Mouse (Mus musculus): Measurements from ENCODE around the gene Inf2. TPM values are rescaled to one million over a fixed set of nuclear protein-coding genes. Genes with fewer than 3 reads are reported as not detected.

The Inf2 gene
- total RNA-seq, 1 experiment from 2014 or later, result 7.0 TPM

- no peak for ATAC-seq (replicated peaks; ENCODE audit: low read depth, poor library complexity, severe bottlenecking)
Observed at GRCm38 (mm10) chr12:112648081-112648480, 59.5 kb downstream of the Inf2 start.

DNA sequence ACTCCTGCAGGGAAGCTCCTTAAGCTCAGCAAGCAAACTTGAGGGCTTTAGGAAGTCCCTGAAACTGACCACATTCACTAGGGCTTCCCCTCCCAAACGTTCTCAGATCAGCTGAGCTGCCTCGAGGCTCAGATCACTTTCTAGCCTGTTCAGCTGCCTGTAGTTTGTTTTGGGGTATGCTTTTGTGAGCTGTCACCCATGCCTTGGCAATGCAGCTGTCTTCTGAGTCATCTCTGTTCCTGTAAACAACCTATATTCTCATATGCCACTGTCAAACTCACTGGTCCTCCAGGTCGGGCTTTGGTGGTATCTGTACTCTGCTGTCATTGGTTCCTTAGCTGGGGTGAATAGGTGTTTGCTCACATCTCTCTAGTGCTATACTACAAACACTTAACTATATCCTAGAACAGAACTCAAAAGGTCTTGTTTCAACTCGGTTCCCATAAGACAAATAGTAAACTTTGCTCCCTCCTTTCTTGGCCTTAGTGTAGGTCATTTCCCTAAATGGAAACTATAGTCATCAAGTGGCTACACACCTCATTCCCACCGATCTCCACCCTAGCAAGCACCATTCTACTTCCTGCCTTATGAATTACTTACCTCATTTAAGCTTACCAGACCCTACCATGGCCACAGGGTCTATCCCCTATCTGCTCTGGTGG is 63.3 kb downstream of the Inf2 start:
- ATAC-seq (replicated peaks; ENCODE audit: low read depth, poor library complexity, severe bottlenecking), result no peak

- ATAC-seq (replicated peaks; ENCODE audit: low read depth, poor library complexity, severe bottlenecking), result peak; percentile 87
Observed at GRCm38 (mm10) chr12:112653157-112653824, 64.7 kb downstream of the Inf2 start.

DNA sequence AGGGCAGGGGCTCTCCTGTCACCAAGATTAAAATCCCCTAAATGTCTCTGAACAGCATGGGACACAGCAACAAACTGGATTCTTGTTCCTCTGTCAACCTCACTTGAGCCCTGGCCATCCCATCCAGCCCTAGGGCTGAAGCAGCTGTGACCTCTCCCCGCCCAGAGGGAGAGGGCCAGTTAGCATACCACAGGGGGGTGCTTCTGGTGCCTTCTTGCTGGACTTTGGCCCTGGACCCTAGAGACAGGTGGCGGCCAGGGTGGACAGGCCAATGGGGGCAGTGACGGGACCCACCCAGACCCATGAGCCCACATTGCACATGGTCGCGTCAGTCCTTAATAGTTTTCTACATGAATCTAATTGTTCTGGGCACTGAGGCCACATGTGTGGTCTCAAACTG is 65.5 kb downstream of the Inf2 start:
- no peak for ATAC-seq (replicated peaks; ENCODE audit: low read depth, poor library complexity, severe bottlenecking)

GRCm38 (mm10) chr12:112658619-112659018 is 70.0 kb downstream of the Inf2 start:
- ATAC-seq (replicated peaks; ENCODE audit: low read depth, poor library complexity, severe bottlenecking), result no peak

- ATAC-seq (replicated peaks; ENCODE audit: low read depth, poor library complexity, severe bottlenecking), result peak; percentile 28; the same call in 1 of the 2 replicates
Observed at GRCm38 (mm10) chr12:112659109-112659508, 70.5 kb downstream of the Inf2 start.

DNA sequence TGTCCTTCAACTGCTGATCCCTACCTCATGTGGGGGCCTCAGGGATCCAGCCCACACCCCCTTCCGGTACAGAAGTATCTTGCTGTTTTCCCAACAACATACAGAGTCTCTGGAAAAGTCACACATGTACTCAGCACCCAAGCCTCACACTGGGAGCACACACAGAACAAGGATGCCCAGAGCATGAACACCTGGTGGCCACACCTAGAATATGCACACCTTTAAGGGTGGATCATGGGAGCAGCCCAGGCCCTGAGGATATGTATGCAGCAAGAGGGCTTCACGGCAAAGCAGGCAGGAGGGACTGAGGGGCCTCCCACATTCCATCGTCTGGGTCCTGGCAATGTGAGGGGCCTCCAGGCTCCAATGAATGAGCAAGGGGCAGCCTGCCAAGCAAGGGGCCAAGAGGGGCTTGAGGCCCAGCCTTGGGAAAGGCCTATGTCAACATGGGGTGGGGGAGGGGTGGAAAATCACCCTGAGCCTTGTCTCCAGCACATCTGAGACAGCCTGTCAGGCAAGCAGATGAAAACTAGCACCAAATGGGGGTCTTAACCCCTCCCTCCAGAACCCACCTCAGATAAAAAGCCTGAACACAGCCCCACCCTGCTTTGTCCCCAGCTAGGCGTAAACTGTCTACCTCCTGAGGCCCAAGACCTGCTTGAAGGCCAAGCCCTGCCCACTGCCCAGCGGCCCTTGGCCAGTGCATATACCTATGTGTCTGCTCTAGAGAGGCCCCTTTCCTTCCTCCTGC is 72.2 kb downstream of the Inf2 start:
- ATAC-seq (replicated peaks; ENCODE audit: low read depth, poor library complexity, severe bottlenecking), result no peak

GRCm38 (mm10) chr12:112661327-112661605 is 72.7 kb downstream of the Inf2 start:
- no peak for ATAC-seq (replicated peaks; ENCODE audit: low read depth, poor library complexity, severe bottlenecking)

DNA sequence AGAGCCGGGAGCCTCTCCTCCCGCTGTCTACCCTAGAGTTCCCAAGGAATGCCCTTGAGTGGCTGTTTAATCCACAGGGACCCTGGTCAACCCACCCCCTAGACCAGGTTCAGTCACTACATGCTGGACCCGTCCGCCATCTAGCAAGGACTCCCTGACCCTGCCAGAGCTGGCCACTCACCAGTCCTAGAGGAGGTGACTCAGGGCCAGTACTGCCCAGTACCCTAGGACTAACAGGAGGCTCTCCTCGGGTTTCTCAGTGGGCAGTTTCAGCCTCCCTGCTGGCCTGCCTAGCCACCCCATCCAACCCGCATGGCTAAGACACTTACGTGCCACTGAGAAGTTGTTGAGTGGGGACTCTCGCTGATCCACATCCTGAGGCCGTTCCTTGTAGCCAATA is 73.3 kb downstream of the Inf2 start:
- ATAC-seq (replicated peaks; ENCODE audit: low read depth, poor library complexity, severe bottlenecking), result no peak

DNA sequence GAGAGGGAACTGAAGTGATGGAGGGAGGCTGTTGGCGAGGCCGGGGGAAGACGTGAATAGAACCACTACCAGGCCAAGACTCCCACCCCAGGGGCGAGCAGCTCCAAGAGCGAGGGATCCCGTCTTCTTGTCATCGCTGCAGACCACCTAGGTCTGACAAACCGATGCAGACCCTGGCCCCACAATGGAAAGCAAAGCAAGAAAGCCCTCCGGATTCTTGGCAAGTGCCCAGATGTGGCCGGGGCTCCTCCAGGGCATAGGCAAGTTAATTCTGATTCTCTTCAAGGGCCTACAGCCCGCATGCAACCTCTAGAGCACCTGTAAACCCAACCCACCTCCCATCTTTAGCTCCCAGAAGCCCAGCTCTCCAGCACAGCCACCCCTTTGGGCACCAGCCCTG is 74.7 kb downstream of the Inf2 start:
- no peak for ATAC-seq (replicated peaks; ENCODE audit: low read depth, poor library complexity, severe bottlenecking)

DNA sequence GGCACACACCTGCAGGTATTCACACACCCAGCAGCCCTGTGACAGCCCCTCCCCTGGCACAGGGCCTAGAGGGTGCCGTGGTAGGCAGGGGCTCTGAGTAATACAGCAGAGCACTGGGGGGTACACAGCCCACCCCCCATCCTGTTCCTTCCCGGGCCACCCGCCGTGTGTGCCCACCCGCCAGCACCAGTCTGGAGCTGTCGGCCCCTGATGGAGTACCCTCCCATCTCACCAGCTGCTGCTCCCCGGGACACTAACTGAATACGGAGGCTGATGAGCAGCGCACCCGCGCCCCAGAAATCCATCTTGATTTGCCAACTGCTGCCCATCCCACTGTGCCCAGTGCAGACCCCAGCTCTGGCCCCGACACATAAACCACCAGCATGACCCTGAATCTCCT is 75.1 kb downstream of the Inf2 start:
- ATAC-seq (replicated peaks; ENCODE audit: low read depth, poor library complexity, severe bottlenecking), result no peak

DNA sequence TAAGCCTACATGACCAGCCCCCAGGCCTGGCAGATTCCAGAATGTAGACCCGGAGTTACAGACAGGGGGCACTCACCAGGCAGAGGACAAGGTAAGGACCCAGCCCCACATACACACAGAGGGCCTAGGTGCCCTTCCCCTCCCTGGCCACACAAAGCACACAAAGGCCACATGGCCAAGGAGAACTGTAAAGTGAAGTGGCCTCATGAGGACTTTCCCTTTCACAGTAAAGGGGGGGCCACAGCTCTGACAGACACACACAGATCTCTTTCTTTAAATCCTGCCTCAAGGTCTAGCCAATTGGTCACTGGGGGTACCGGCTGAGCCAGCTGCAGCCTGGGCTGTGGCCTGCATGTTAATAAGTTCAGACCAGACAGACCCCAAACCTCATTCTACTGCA is 75.5 kb downstream of the Inf2 start:
- no peak for ATAC-seq (replicated peaks; ENCODE audit: low read depth, poor library complexity, severe bottlenecking)

DNA sequence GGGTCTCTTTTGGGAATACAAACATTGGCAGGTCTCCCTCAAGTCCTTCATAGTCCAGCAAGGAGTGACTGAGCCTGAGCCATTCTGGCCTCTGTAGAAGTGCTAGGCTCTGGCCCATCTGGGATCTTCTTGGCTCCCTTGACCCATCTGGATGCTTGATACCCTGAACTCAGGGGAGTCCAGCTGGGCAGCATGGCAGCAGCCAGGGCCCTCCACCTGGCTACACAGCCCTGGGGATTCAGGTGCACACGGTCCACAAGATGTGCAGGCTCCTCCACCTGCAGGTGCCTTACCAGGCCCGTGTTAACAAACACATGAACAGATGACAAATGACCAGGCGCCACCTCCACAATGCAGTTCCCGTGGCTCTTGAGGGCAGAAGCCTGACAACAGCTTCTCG is 76.1 kb downstream of the Inf2 start:
- ATAC-seq (replicated peaks; ENCODE audit: low read depth, poor library complexity, severe bottlenecking), result no peak

Other genes starting within 250 kb of the Inf2 start
- gene A530016L24Rik, start 99.3 kb upstream of the Inf2 start, total RNA-seq (2017), result not detected in 2 replicates
- not detected in 2 replicates for gene Tmem179, start 72.0 kb upstream of the Inf2 start, total RNA-seq (2017)
- 33.6 and 35.4 TPM in 2 replicates for gene Adssl1, start 31.3 kb downstream of the Inf2 start, total RNA-seq (2017)
- gene Siva1, start 55.9 kb downstream of the Inf2 start, total RNA-seq (2017), result 198 and 209 TPM in 2 replicates
- gene Akt1, start 86.1 kb downstream of the Inf2 start, total RNA-seq (2017), result 79.1 and 95.3 TPM in 2 replicates
- 0.27 and 0.87 TPM in 2 replicates for gene Zbtb42, start 90.0 kb downstream of the Inf2 start, total RNA-seq (2017)
- gene Cep170b, start 131.7 kb downstream of the Inf2 start, total RNA-seq (2017), result 0.97 and 2.4 TPM in 2 replicates
- 4.6 and 8.0 TPM in 2 replicates for gene Pld4, start 171.9 kb downstream of the Inf2 start, total RNA-seq (2017)
- gene Ahnak2, start 213.9 kb downstream of the Inf2 start, total RNA-seq (2017), result not detected in 2 replicates
- 0.18 TPM in 1 of 2 replicates, not detected in the other for gene Clba1, start 220.2 kb downstream of the Inf2 start, total RNA-seq (2017)
- 59.4 and 64.7 TPM in 2 replicates for gene Cdca4, start 240.6 kb downstream of the Inf2 start, total RNA-seq (2017)

Data from common myeloid progenitor, adult 5-6 weeks (primary cell).